Mouse (Mus musculus): ENCODE measurements around the gene Pitpnc1. TPM values are rescaled to one million over a fixed set of nuclear protein-coding genes. Genes with fewer than 3 reads are reported as not detected.

Pitpnc1 gene
- polyA plus RNA-seq, 1 experiment from 2014 or later = 35.2 TPM

GRCm38 (mm10) chr11:107479862-107480203 is 9.3 kb upstream of the Pitpnc1 start:
- H3K4me3 ChIP-seq = peak overlapping the region; percentile 95
- peaks cover 5% of the 10 kb centered on the region for H3K36me3 ChIP-seq
- H3K27me3 ChIP-seq = no peaks in the 10 kb centered on the region
- H3K27ac ChIP-seq = peak overlapping the region; percentile 83
- WGBS = 2% methylated on average over 10 of the region's 10 CpGs
- peaks cover 21% of the 10 kb centered on the region for H3K4me1 ChIP-seq (replicated peaks)
- peak overlapping the region; percentile 95 for H3K9ac ChIP-seq
- no peak for ATAC-seq (ENCODE audit: low FRiP score)
- no peaks in the 10 kb centered on the region for H3K9me3 ChIP-seq
- peak overlapping the region; percentile 90 for H3K4me2 ChIP-seq

GRCm38 (mm10) chr11:107479053-107479861 is 8.8 kb upstream of the Pitpnc1 start, which contains the start of gene Psmd12:
Gene Psmd12, plus strand, starts transcription at chr11:107479484.
- peak within 1 kb of the TSS; percentile 95 for H3K4me3 ChIP-seq
- no peaks in the 10 kb centered on the region for H3K27me3 ChIP-seq
- peak within 1 kb of the TSS; percentile 90 for H3K4me2 ChIP-seq
- H3K9me3 ChIP-seq = no peaks in the 10 kb centered on the region
- H3K36me3 ChIP-seq = peaks cover 1% of the 10 kb centered on the region; the same call in 1 of the 2 replicates
- peak within 1 kb of the TSS; percentile 95 for H3K9ac ChIP-seq
- under 1% methylated on average over 50 of the region's 51 CpGs for WGBS
- peak within 1 kb of the TSS; percentile 83 for H3K27ac ChIP-seq
- H3K4me1 ChIP-seq (replicated peaks) = peaks cover 21% of the 10 kb centered on the region
- peak; percentile 97 for ATAC-seq (ENCODE audit: low FRiP score)

- H3K4me1 ChIP-seq (replicated peaks) = peaks cover 19% of the 10 kb centered on the region
- H3K36me3 ChIP-seq = no peaks in the 10 kb centered on the region
- H3K9me3 ChIP-seq = no peaks in the 10 kb centered on the region
- WGBS = 24% methylated on average over 8 of the region's 8 CpGs
- H3K9ac ChIP-seq = no peak overlapping the region
- no peaks in the 10 kb centered on the region for H3K27me3 ChIP-seq
- ATAC-seq (ENCODE audit: low FRiP score) = no peak
- no peak overlapping the region for H3K4me3 ChIP-seq
- no peak overlapping the region for H3K27ac ChIP-seq
- H3K4me2 ChIP-seq = no peak overlapping the region
Measured at GRCm38 (mm10) chr11:107473137-107473820, 2.8 kb upstream of the Pitpnc1 start.

- 86% methylated on average over 3 of the region's 3 CpGs for WGBS
- Histone ChIP-seq H3K9ac (no peak overlapping the region), H3K4me2 (no peak overlapping the region), H3K9me3 (no peaks in the 10 kb centered on the region), H3K4me1 (replicated peaks) (peaks cover 25% of the 10 kb centered on the region), H3K27ac (no peak overlapping the region), H3K27me3 (no peaks in the 10 kb centered on the region), H3K36me3 (no peaks in the 10 kb centered on the region), H3K4me3 (no peak overlapping the region)
- ATAC-seq (ENCODE audit: low FRiP score) = no peak
Measured at GRCm38 (mm10) chr11:107472304-107472703, 1.8 kb upstream of the Pitpnc1 start.

GRCm38 (mm10) chr11:107471071-107471720 is 697 bp upstream of the Pitpnc1 start:
- no peaks in the 10 kb centered on the region for H3K27me3 ChIP-seq
- ATAC-seq (ENCODE audit: low FRiP score) = no peak
- no peaks in the 10 kb centered on the region for H3K36me3 ChIP-seq
- WGBS = 8% methylated on average over 11 of the region's 11 CpGs
- H3K4me1 ChIP-seq (replicated peaks) = peaks cover 33% of the 10 kb centered on the region
- peak overlapping the region; percentile 80 for H3K4me2 ChIP-seq
- H3K9ac ChIP-seq = peak overlapping the region; percentile 93
- H3K27ac ChIP-seq = peak overlapping the region; percentile 95
- H3K9me3 ChIP-seq = no peaks in the 10 kb centered on the region
- peak overlapping the region; percentile 80 for H3K4me3 ChIP-seq

- Histone ChIP-seq H3K4me2 (peak overlapping the region; percentile 80), H3K36me3 (no peaks in the 10 kb centered on the region), H3K4me3 (peak overlapping the region; percentile 80), H3K27ac (peak overlapping the region; percentile 95), H3K4me1 (replicated peaks) (peaks cover 33% of the 10 kb centered on the region), H3K9ac (peak overlapping the region; percentile 93), H3K9me3 (no peaks in the 10 kb centered on the region), H3K27me3 (no peaks in the 10 kb centered on the region)
- ATAC-seq (ENCODE audit: low FRiP score) = peak; percentile 69
- under 1% methylated on average over 58 of the region's 59 CpGs for whole genome bisulfite sequencing
Measured at GRCm38 (mm10) chr11:107469523-107470371, 752 bp downstream of the Pitpnc1 start.

GRCm38 (mm10) chr11:107469031-107469522 is 1.4 kb downstream of the Pitpnc1 start:
- Histone ChIP-seq H3K9me3 (no peaks in the 10 kb centered on the region), H3K4me1 (replicated peaks) (peaks cover 35% of the 10 kb centered on the region), H3K36me3 (no peaks in the 10 kb centered on the region), H3K4me3 (peak overlapping the region; percentile 80), H3K27me3 (no peaks in the 10 kb centered on the region), H3K9ac (peak overlapping the region; percentile 93), H3K4me2 (peak overlapping the region; percentile 80), H3K27ac (peak overlapping the region; percentile 95)
- 0% methylated on average over 38 of the region's 38 CpGs for WGBS
- peak; percentile 90 for ATAC-seq (ENCODE audit: low FRiP score)

- Histone ChIP-seq H3K36me3 (no peaks in the 10 kb centered on the region), H3K9ac (peak overlapping the region; percentile 93), H3K4me3 (peak overlapping the region; percentile 80), H3K9me3 (no peaks in the 10 kb centered on the region), H3K27me3 (no peaks in the 10 kb centered on the region), H3K4me2 (peak overlapping the region; percentile 80), H3K27ac (peak overlapping the region; percentile 95), H3K4me1 (replicated peaks) (peaks cover 37% of the 10 kb centered on the region)
- ATAC-seq (ENCODE audit: low FRiP score) = no peak; the same call in 1 of the 2 replicates
- WGBS = 22% methylated on average over 16 of the region's 16 CpGs
Measured at GRCm38 (mm10) chr11:107468252-107469030, 2.1 kb downstream of the Pitpnc1 start.

- 79% methylated on average over 6 of the region's 6 CpGs for WGBS
- peaks cover 36% of the 10 kb centered on the region for H3K4me1 ChIP-seq (replicated peaks)
- no peaks in the 10 kb centered on the region; the same call in 1 of the 2 replicates for H3K36me3 ChIP-seq
- H3K4me2 ChIP-seq = no peak overlapping the region
- H3K9ac ChIP-seq = no peak overlapping the region
- H3K27me3 ChIP-seq = no peaks in the 10 kb centered on the region
- no peaks in the 10 kb centered on the region for H3K9me3 ChIP-seq
- no peak for ATAC-seq (ENCODE audit: low FRiP score)
- H3K27ac ChIP-seq = no peak overlapping the region
- no peak overlapping the region for H3K4me3 ChIP-seq
Measured at GRCm38 (mm10) chr11:107466611-107467391, 3.7 kb downstream of the Pitpnc1 start.

GRCm38 (mm10) chr11:107465969-107466368 is 4.5 kb downstream of the Pitpnc1 start:
- Histone ChIP-seq H3K4me2 (no peak overlapping the region), H3K4me1 (replicated peaks) (peaks cover 28% of the 10 kb centered on the region), H3K4me3 (no peak overlapping the region), H3K9me3 (no peaks in the 10 kb centered on the region), H3K9ac (no peak overlapping the region), H3K36me3 (no peaks in the 10 kb centered on the region; the same call in 1 of the 2 replicates), H3K27ac (no peak overlapping the region), H3K27me3 (no peaks in the 10 kb centered on the region)
- 63% methylated on average over 1 of the region's 1 CpGs for WGBS
- no peak for ATAC-seq (ENCODE audit: low FRiP score)
